In genomic region chr8:124878141-124878540, GRCm38 (mm10) we compare ENCODE assay signal across 16 mouse cellular contexts.
"Had no signal": no experiment of that assay in that cellular context is flagged by ENCODE, and none has a peak within 500 bp of the region (broad histone marks: within the 10 kb centered on the region; RNA-seq: fewer than 3 reads in every experiment).

No protein-coding gene starts in this region.

- H3K27ac ChIP-seq: neural tube, embryonic 13.5 days; neural tube, embryonic 15.5 days; stomach, embryonic 15.5 days; stomach, postnatal 0 days had no signal

- H3K4me3 ChIP-seq: neural tube, embryonic 13.5 days; neural tube, embryonic 15.5 days; stomach, embryonic 15.5 days had no signal

- H3K9me3 ChIP-seq: neural tube, embryonic 13.5 days; neural tube, embryonic 15.5 days; stomach, embryonic 15.5 days had no signal

- DNase-seq: retina, postnatal 1 day; right cerebral cortex, adult 18-20 months; right cerebral cortex, postnatal 14 days; right cerebral cortex, postnatal 25 days; right cerebral cortex, postnatal 4 days; spleen, adult 18-20 months; thymus, adult 18-20 months; thymus, adult 2 months; thymus, postnatal 14 days; thymus, postnatal 25 days; thymus, postnatal 36 days; thymus, postnatal 4 days had no signal

- H3K9ac ChIP-seq: neural tube, embryonic 13.5 days; neural tube, embryonic 15.5 days; stomach, embryonic 15.5 days had no signal

- H3K4me2 ChIP-seq: neural tube, embryonic 13.5 days; neural tube, embryonic 15.5 days; stomach, embryonic 15.5 days had no signal

- H3K4me1 ChIP-seq: neural tube, embryonic 13.5 days; neural tube, embryonic 15.5 days; stomach, embryonic 15.5 days had no signal

- H3K27me3 ChIP-seq: neural tube, embryonic 13.5 days; neural tube, embryonic 15.5 days; stomach, embryonic 15.5 days had no signal
